Mouse (Mus musculus): ENCODE data around the gene 5430419D17Rik. TPM values are rescaled to one million over a fixed set of nuclear protein-coding genes. Genes with fewer than 3 reads are reported as not detected.
A peak's percentile ranks its signal among the peaks of the same experiment; 100 is the strongest.

Gene 5430419D17Rik
- polyA plus RNA-seq, 1 experiment, result 0.27 TPM

- H3K27me3 ChIP-seq (ENCODE audit: control insufficient read depth, insufficient read depth, insufficient read length), result no peaks in the 10 kb centered on the region
- TF ChIP-seq FOSL1 (IDR thresholded peaks at IDR 0.05; ENCODE audit: insufficient read depth, low read length, poor library complexity, severe bottlenecking) (no peak), CEBPB (IDR thresholded peaks at IDR 0.05; ENCODE audit: low read depth) (no peak), USF1 (IDR thresholded peaks at IDR 0.05; ENCODE audit: low read depth) (no peak), MYOG (IDR thresholded peaks at IDR 0.05; ENCODE audit: control insufficient read depth, extremely low read depth, insufficient read length) (no peak), MAX (IDR thresholded peaks at IDR 0.05) (no peak), MYOD1 (IDR thresholded peaks at IDR 0.05; ENCODE audit: control insufficient read depth, insufficient read length, low read depth) (no peak), CTCF (IDR thresholded peaks at IDR 0.05; ENCODE audit: control insufficient read depth, insufficient read depth, insufficient read length) (no peak)
- H3ac ChIP-seq (ENCODE audit: control insufficient read depth, insufficient read length, low read depth), result no peak overlapping the region
- H3K36me3 ChIP-seq (ENCODE audit: control insufficient read depth, insufficient read depth), result no peaks in the 10 kb centered on the region
- no peaks in the 10 kb centered on the region for H3K79me2 ChIP-seq (ENCODE audit: control insufficient read depth, insufficient read depth)
- H3K79me3 ChIP-seq (ENCODE audit: low read depth), result no peaks in the 10 kb centered on the region
- H3K4me3 ChIP-seq (ENCODE audit: insufficient read depth, poor library complexity, severe bottlenecking), result no peak overlapping the region
These were observed 13.8 kb downstream of the 5430419D17Rik start for GRCm38 (mm10) chr7:131187996-131188395.

- Histone ChIP-seq H3K36me3 (ENCODE audit: control insufficient read depth, insufficient read depth) (no peaks in the 10 kb centered on the region), H3K27me3 (ENCODE audit: control insufficient read depth, insufficient read depth, insufficient read length) (no peaks in the 10 kb centered on the region), H3K79me3 (ENCODE audit: low read depth) (no peaks in the 10 kb centered on the region), H3K4me3 (ENCODE audit: insufficient read depth, poor library complexity, severe bottlenecking) (no peak overlapping the region), H3ac (ENCODE audit: control insufficient read depth, insufficient read length, low read depth) (no peak overlapping the region), H3K79me2 (ENCODE audit: control insufficient read depth, insufficient read depth) (no peaks in the 10 kb centered on the region)
- no peak for TF ChIP-seq MYOG (IDR thresholded peaks at IDR 0.05; ENCODE audit: control insufficient read depth, extremely low read depth, insufficient read length)
- TF ChIP-seq CTCF (IDR thresholded peaks at IDR 0.05; ENCODE audit: control insufficient read depth, insufficient read depth, insufficient read length), result no peak
- no peak for TF ChIP-seq MYOD1 (IDR thresholded peaks at IDR 0.05; ENCODE audit: control insufficient read depth, insufficient read length, low read depth)
- TF ChIP-seq MAX (IDR thresholded peaks at IDR 0.05), result no peak
- TF ChIP-seq USF1 (IDR thresholded peaks at IDR 0.05; ENCODE audit: low read depth), result no peak
- TF ChIP-seq FOSL1 (IDR thresholded peaks at IDR 0.05; ENCODE audit: insufficient read depth, low read length, poor library complexity, severe bottlenecking), result no peak
- no peak for TF ChIP-seq CEBPB (IDR thresholded peaks at IDR 0.05; ENCODE audit: low read depth)
These were observed 48.9 kb downstream of the 5430419D17Rik start for GRCm38 (mm10) chr7:131223086-131223485.

- TF ChIP-seq FOSL1 (IDR thresholded peaks at IDR 0.05; ENCODE audit: insufficient read depth, low read length, poor library complexity, severe bottlenecking) (peak; percentile 98), MAX (IDR thresholded peaks at IDR 0.05) (peak; percentile 47), MYOD1 (IDR thresholded peaks at IDR 0.05; ENCODE audit: control insufficient read depth, insufficient read length, low read depth) (no peak)
- Histone ChIP-seq H3K27me3 (ENCODE audit: control insufficient read depth, insufficient read depth, insufficient read length) (no peaks in the 10 kb centered on the region), H3K79me3 (ENCODE audit: low read depth) (no peaks in the 10 kb centered on the region), H3K79me2 (ENCODE audit: control insufficient read depth, insufficient read depth) (no peaks in the 10 kb centered on the region), H3K4me3 (ENCODE audit: insufficient read depth, poor library complexity, severe bottlenecking) (no peak overlapping the region), H3ac (ENCODE audit: control insufficient read depth, insufficient read length, low read depth) (no peak overlapping the region), H3K36me3 (ENCODE audit: control insufficient read depth, insufficient read depth) (no peaks in the 10 kb centered on the region)
These were observed 61.9 kb downstream of the 5430419D17Rik start for GRCm38 (mm10) chr7:131236091-131236490.

GRCm38 (mm10) chr7:131244993-131245392, 70.8 kb downstream of the 5430419D17Rik start:
- no peaks in the 10 kb centered on the region for H3K27me3 ChIP-seq (ENCODE audit: control insufficient read depth, insufficient read depth, insufficient read length)
- no peaks in the 10 kb centered on the region for H3K36me3 ChIP-seq (ENCODE audit: control insufficient read depth, insufficient read depth)
- H3K79me3 ChIP-seq (ENCODE audit: low read depth), result no peaks in the 10 kb centered on the region
- H3K79me2 ChIP-seq (ENCODE audit: control insufficient read depth, insufficient read depth), result no peaks in the 10 kb centered on the region
- H3K4me3 ChIP-seq (ENCODE audit: insufficient read depth, poor library complexity, severe bottlenecking), result no peak overlapping the region
- no peak overlapping the region for H3ac ChIP-seq (ENCODE audit: control insufficient read depth, insufficient read length, low read depth)
- TF ChIP-seq CEBPB (IDR thresholded peaks at IDR 0.05; ENCODE audit: low read depth) (no peak), MAX (IDR thresholded peaks at IDR 0.05) (no peak), FOSL1 (IDR thresholded peaks at IDR 0.05; ENCODE audit: insufficient read depth, low read length, poor library complexity, severe bottlenecking) (no peak), CTCF (IDR thresholded peaks at IDR 0.05; ENCODE audit: control insufficient read depth, insufficient read depth, insufficient read length) (no peak), MYOG (IDR thresholded peaks at IDR 0.05; ENCODE audit: control insufficient read depth, extremely low read depth, insufficient read length) (no peak), USF1 (IDR thresholded peaks at IDR 0.05; ENCODE audit: low read depth) (no peak), MYOD1 (IDR thresholded peaks at IDR 0.05; ENCODE audit: control insufficient read depth, insufficient read length, low read depth) (no peak)

GRCm38 (mm10) chr7:131256841-131257240, 82.6 kb downstream of the 5430419D17Rik start:
- Histone ChIP-seq H3K79me2 (ENCODE audit: control insufficient read depth, insufficient read depth) (no peaks in the 10 kb centered on the region), H3ac (ENCODE audit: control insufficient read depth, insufficient read length, low read depth) (no peak overlapping the region), H3K27me3 (ENCODE audit: control insufficient read depth, insufficient read depth, insufficient read length) (no peaks in the 10 kb centered on the region), H3K36me3 (ENCODE audit: control insufficient read depth, insufficient read depth) (no peaks in the 10 kb centered on the region), H3K4me3 (ENCODE audit: insufficient read depth, poor library complexity, severe bottlenecking) (no peak overlapping the region), H3K79me3 (ENCODE audit: low read depth) (no peaks in the 10 kb centered on the region)
- no peak for TF ChIP-seq CTCF (IDR thresholded peaks at IDR 0.05; ENCODE audit: control insufficient read depth, insufficient read depth, insufficient read length)
- no peak for TF ChIP-seq MAX (IDR thresholded peaks at IDR 0.05)
- TF ChIP-seq CEBPB (IDR thresholded peaks at IDR 0.05; ENCODE audit: low read depth), result no peak
- TF ChIP-seq MYOD1 (IDR thresholded peaks at IDR 0.05; ENCODE audit: control insufficient read depth, insufficient read length, low read depth), result no peak
- no peak for TF ChIP-seq FOSL1 (IDR thresholded peaks at IDR 0.05; ENCODE audit: insufficient read depth, low read length, poor library complexity, severe bottlenecking)
- TF ChIP-seq MYOG (IDR thresholded peaks at IDR 0.05; ENCODE audit: control insufficient read depth, extremely low read depth, insufficient read length), result no peak
- TF ChIP-seq USF1 (IDR thresholded peaks at IDR 0.05; ENCODE audit: low read depth), result no peak

GRCm38 (mm10) chr7:131257309-131257708, 83.1 kb downstream of the 5430419D17Rik start:
- no peaks in the 10 kb centered on the region for H3K79me2 ChIP-seq (ENCODE audit: control insufficient read depth, insufficient read depth)

More at GRCm38 (mm10) chr7:131257309-131257708, 83.1 kb downstream of the 5430419D17Rik start:
- Histone ChIP-seq H3K4me3 (ENCODE audit: insufficient read depth, poor library complexity, severe bottlenecking) (no peak overlapping the region), H3K79me3 (ENCODE audit: low read depth) (no peaks in the 10 kb centered on the region), H3K27me3 (ENCODE audit: control insufficient read depth, insufficient read depth, insufficient read length) (no peaks in the 10 kb centered on the region), H3K36me3 (ENCODE audit: control insufficient read depth, insufficient read depth) (no peaks in the 10 kb centered on the region), H3ac (ENCODE audit: control insufficient read depth, insufficient read length, low read depth) (no peak overlapping the region)
- TF ChIP-seq MYOG (IDR thresholded peaks at IDR 0.05; ENCODE audit: control insufficient read depth, extremely low read depth, insufficient read length) (no peak), CEBPB (IDR thresholded peaks at IDR 0.05; ENCODE audit: low read depth) (no peak), MYOD1 (IDR thresholded peaks at IDR 0.05; ENCODE audit: control insufficient read depth, insufficient read length, low read depth) (no peak), MAX (IDR thresholded peaks at IDR 0.05) (no peak), FOSL1 (IDR thresholded peaks at IDR 0.05; ENCODE audit: insufficient read depth, low read length, poor library complexity, severe bottlenecking) (no peak), CTCF (IDR thresholded peaks at IDR 0.05; ENCODE audit: control insufficient read depth, insufficient read depth, insufficient read length) (no peak), USF1 (IDR thresholded peaks at IDR 0.05; ENCODE audit: low read depth) (no peak)

All from C2C12 (cell line).